Mouse (Mus musculus) left cerebral cortex, adult 11 months (tissue): Measurements from ENCODE around the gene Pebp1.
"Not testable (repeated sequence)": the region's sequence is repeated elsewhere in the genome, so short reads cannot be mapped to it uniquely, and the experiment has no call there.

Source experiments
- DNase-seq: peaks from one replicate; pipeline ENCODE4 v3.0.0; 2022; ENCODE audit warnings: low spot score

The Pebp1 gene

GRCm38 (mm10) chr5:117286831-117287822, at the start of gene Pebp1:
Gene Pebp1 (minus strand): TSS chr5:117287625.
- peak; percentile 89 for DNase-seq

GRCm38 (mm10) chr5:117330457-117330856, 43.0 kb upstream of the Pebp1 start:
- DNase-seq, result no peak

GRCm38 (mm10) chr5:117326408-117326807, 39.0 kb upstream of the Pebp1 start:
- no peak for DNase-seq

GRCm38 (mm10) chr5:117323751-117324150, 36.3 kb upstream of the Pebp1 start:
- no peak for DNase-seq

GRCm38 (mm10) chr5:117318741-117319629, 31.6 kb upstream of the Pebp1 start, which contains the start of gene Vsig10:
Gene Vsig10 (plus strand): TSS chr5:117319083.
- no peak for DNase-seq

GRCm38 (mm10) chr5:117314587-117315428, 27.4 kb upstream of the Pebp1 start:
- DNase-seq, result no peak

GRCm38 (mm10) chr5:117313909-117314308, 26.5 kb upstream of the Pebp1 start:
- DNase-seq, result no peak

GRCm38 (mm10) chr5:117313420-117313819, 26.0 kb upstream of the Pebp1 start:
- DNase-seq, result no peak

- peak; percentile 31 for DNase-seq
These were observed 20.3 kb upstream of the Pebp1 start for GRCm38 (mm10) chr5:117307699-117308098.

- DNase-seq, result no peak
These were observed 19.4 kb upstream of the Pebp1 start for GRCm38 (mm10) chr5:117306826-117307225.

GRCm38 (mm10) chr5:117305754-117306153, 18.3 kb upstream of the Pebp1 start:
- no peak for DNase-seq

- DNase-seq, result peak; percentile 46
These were observed 17.5 kb upstream of the Pebp1 start for GRCm38 (mm10) chr5:117304947-117305346.

- DNase-seq, result no peak
These were observed 16.5 kb upstream of the Pebp1 start for GRCm38 (mm10) chr5:117303691-117304579.

GRCm38 (mm10) chr5:117302899-117303298, 15.5 kb upstream of the Pebp1 start:
- no peak for DNase-seq

GRCm38 (mm10) chr5:117295011-117295410, 7.6 kb upstream of the Pebp1 start:
- no peak for DNase-seq

- not testable (repeated sequence) for DNase-seq
These were observed 6.4 kb upstream of the Pebp1 start for GRCm38 (mm10) chr5:117293776-117294175.

- no peak for DNase-seq
These were observed 5.1 kb upstream of the Pebp1 start for GRCm38 (mm10) chr5:117292547-117292946.

GRCm38 (mm10) chr5:117291312-117291711, 3.9 kb upstream of the Pebp1 start:
- DNase-seq, result no peak

GRCm38 (mm10) chr5:117290081-117290480, 2.7 kb upstream of the Pebp1 start:
- no peak for DNase-seq

GRCm38 (mm10) chr5:117289646-117290045, 2.2 kb upstream of the Pebp1 start:
- DNase-seq, result no peak
